Mouse (Mus musculus) forebrain, embryonic 13.5 days (tissue): ENCODE data around the gene Otulin. TPM values are rescaled to one million over a fixed set of nuclear protein-coding genes. Genes with fewer than 3 reads are reported as not detected.

Experiments
- ATAC-seq: fragments of 200-750 bp; cut with Nextera tagmentation; 2 replicates; pipeline ENCODE4 v1.8.0; 2017
- H3K27ac ChIP-seq: fragments of 300-500 bp; sonication (generic); 2 replicates; pipeline ENCODE4 v1.5.1; 2015; ENCODE audit warnings: inconsistent platforms, mild to moderate bottlenecking, moderate library complexity
- H3K27me3 ChIP-seq: fragments of 300-500 bp; sonication (generic); 2 replicates; pipeline ENCODE4 v1.6.1; 2015; ENCODE audit warnings: mild to moderate bottlenecking, inconsistent platforms
- H3K36me3 ChIP-seq: fragments of 300-500 bp; sonication (generic); 2 replicates; pipeline ENCODE4 v1.6.1; 2015; ENCODE audit warnings: mild to moderate bottlenecking, inconsistent platforms; ENCODE audit not compliant: poor library complexity, severe bottlenecking
- H3K4me1 ChIP-seq: fragments of 300-500 bp; sonication (generic); 2 replicates; pipeline ENCODE4 v1.6.1; 2015; ENCODE audit warnings: inconsistent platforms
- H3K4me2 ChIP-seq: fragments of 300-500 bp; sonication (generic); 2 replicates; pipeline ENCODE4 v1.6.1; 2015; ENCODE audit warnings: inconsistent platforms, mild to moderate bottlenecking, moderate library complexity
- H3K4me3 ChIP-seq: fragments of 300-500 bp; sonication (generic); 2 replicates; pipeline ENCODE4 v1.5.1; 2015; ENCODE audit warnings: mild to moderate bottlenecking, inconsistent platforms
- H3K9ac ChIP-seq: fragments of 300-500 bp; sonication (generic); 2 replicates; pipeline ENCODE4 v1.6.1; 2015; ENCODE audit warnings: mild to moderate bottlenecking, inconsistent platforms
- H3K9me3 ChIP-seq: fragments of 300-500 bp; sonication (generic); replicated peaks from 2 replicates; pipeline ENCODE4 v1.6.1; 2016; ENCODE audit warnings: inconsistent platforms
- WGBS: fragments of 180-500 bp; shearing (Covaris S2); methylation state at CpG from one replicate; pipeline ENCODE4 v1.1.7; 2015; 5-methylcytosine and 5-hydroxymethylcytosine counted together
- polyA plus RNA-seq: library from polyadenylated mRNA; unstranded; fragments of >200 nt; fragmentation: Nextera tagmentation; extraction: Ambion mirVana; gene quantifications from 2 replicates; pipeline ENCODE4 v1.2.1, GENCODE M21; 2015

Gene Otulin
- polyA plus RNA-seq, result 26.3 and 29.2 TPM in 2 replicates

- H3K4me3 ChIP-seq, result peak within 1 kb of the TSS; percentile 83
- peak within 1 kb of the TSS; percentile 80 for H3K9ac ChIP-seq
- 9% methylated on average over 40 of the region's 56 CpGs for WGBS
- H3K27ac ChIP-seq, result peak within 1 kb of the TSS; percentile 27; the same call in 1 of the 2 replicates
- no peaks in the 10 kb centered on the region for H3K9me3 ChIP-seq
- peaks cover 11% of the 10 kb centered on the region for H3K36me3 ChIP-seq
- ATAC-seq, result peak; percentile 98
- peaks cover 30% of the 10 kb centered on the region for H3K4me1 ChIP-seq
- peak within 1 kb of the TSS; percentile 88 for H3K4me2 ChIP-seq
- H3K27me3 ChIP-seq, result no peaks in the 10 kb centered on the region
These were observed at the start of gene Otulin for GRCm38 (mm10) chr15:27630601-27631383. Gene Otulin, minus strand, starts transcription at chr15:27630693.

- H3K9ac ChIP-seq, result no peak overlapping the region
- ATAC-seq, result no peak
- H3K27me3 ChIP-seq, result no peaks in the 10 kb centered on the region; the same call in 1 of the 2 replicates
- H3K27ac ChIP-seq, result no peak overlapping the region
- H3K9me3 ChIP-seq, result no peaks in the 10 kb centered on the region
- no peaks in the 10 kb centered on the region for H3K36me3 ChIP-seq
- 87% methylated on average over 9 of the region's 9 CpGs for WGBS
- H3K4me1 ChIP-seq, result peaks cover 16% of the 10 kb centered on the region
- no peak overlapping the region for H3K4me2 ChIP-seq
- no peak overlapping the region for H3K4me3 ChIP-seq
These were observed 48.0 kb upstream of the Otulin start for GRCm38 (mm10) chr15:27678511-27678910.

- 85% methylated on average over 6 of the region's 6 CpGs for WGBS
- no peak for ATAC-seq
- Histone ChIP-seq H3K9me3 (no peaks in the 10 kb centered on the region), H3K4me1 (peaks cover 16% of the 10 kb centered on the region), H3K27me3 (no peaks in the 10 kb centered on the region; the same call in 1 of the 2 replicates), H3K9ac (no peak overlapping the region), H3K4me3 (no peak overlapping the region), H3K27ac (no peak overlapping the region), H3K36me3 (no peaks in the 10 kb centered on the region), H3K4me2 (no peak overlapping the region)
These were observed 47.3 kb upstream of the Otulin start for GRCm38 (mm10) chr15:27677801-27678200.

DNA sequence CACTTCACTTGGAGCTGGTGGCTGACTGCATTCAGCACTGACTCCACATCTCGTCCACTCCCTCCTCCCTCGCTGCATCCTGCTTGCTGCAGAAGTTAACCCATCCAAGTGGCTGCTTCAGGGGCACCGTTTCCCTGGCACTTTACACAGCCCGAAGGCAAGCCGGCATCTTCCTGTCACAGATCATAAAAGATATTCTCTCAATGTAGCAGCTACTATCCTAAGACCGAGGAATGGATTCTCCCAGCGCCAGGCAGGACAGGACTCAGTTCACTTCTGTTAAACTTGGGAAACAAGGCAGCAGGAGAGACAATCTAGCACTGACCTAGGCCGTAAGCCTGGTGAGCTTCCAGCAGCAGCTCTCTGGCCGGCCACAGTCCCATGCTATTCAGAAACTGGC lies 45.7 kb upstream of the Otulin start:
- no peaks in the 10 kb centered on the region; the same call in 1 of the 2 replicates for H3K27me3 ChIP-seq
- no peaks in the 10 kb centered on the region for H3K9me3 ChIP-seq
- no peak overlapping the region; the same call in 1 of the 2 replicates for H3K9ac ChIP-seq
- H3K36me3 ChIP-seq, result no peaks in the 10 kb centered on the region
- WGBS, result 47% methylated on average over 9 of the region's 9 CpGs
- H3K4me1 ChIP-seq, result peaks cover 21% of the 10 kb centered on the region
- H3K4me2 ChIP-seq, result no peak overlapping the region
- no peak for ATAC-seq
- peak overlapping the region; percentile 44 for H3K27ac ChIP-seq
- no peak overlapping the region for H3K4me3 ChIP-seq

DNA sequence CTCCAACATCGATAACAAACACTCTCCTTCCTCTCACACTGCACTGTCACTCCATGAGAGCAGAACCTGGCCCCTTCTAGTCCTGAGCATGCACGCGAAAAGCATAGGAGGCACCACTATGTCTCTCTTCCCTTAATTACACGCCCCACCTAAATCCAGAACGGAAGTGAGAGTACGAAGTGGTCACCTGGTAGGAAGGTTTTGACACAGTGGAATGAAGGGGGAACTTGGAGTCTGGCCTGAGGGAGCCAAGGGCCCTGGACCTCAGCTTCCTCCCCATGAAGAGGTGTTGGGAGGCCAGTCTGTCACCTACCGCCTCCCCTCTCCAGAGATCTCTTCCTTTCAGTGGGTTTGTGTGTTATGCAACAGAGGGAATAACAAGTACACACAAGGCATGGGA lies 44.6 kb upstream of the Otulin start:
- no peak overlapping the region for H3K9ac ChIP-seq
- no peaks in the 10 kb centered on the region for H3K36me3 ChIP-seq
- no peak overlapping the region for H3K4me3 ChIP-seq
- WGBS, result 90% methylated on average over 7 of the region's 7 CpGs
- ATAC-seq, result no peak
- no peaks in the 10 kb centered on the region for H3K27me3 ChIP-seq
- no peak overlapping the region for H3K4me2 ChIP-seq
- peaks cover 16% of the 10 kb centered on the region for H3K4me1 ChIP-seq
- H3K27ac ChIP-seq, result no peak overlapping the region
- H3K9me3 ChIP-seq, result no peaks in the 10 kb centered on the region

DNA sequence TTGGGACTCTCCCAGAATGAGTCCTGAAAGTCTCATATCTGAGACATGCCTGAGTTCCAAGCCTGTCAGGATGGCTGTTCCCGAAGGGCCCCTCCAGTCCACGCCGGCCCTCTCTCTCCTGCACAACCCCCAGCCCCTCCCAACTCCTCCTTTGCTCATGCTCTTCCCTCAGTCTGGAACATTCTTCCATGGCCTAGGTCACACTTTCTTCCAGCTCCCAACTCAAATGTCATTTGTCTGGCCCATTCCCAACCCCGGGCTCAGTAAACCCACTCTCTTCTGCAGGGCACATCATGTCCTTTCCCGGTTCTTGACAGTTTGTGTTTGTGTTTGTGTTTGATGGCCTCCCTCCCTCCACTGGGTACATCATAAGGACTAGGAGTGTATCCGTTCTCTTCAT lies 43.5 kb upstream of the Otulin start:
- Histone ChIP-seq H3K4me2 (no peak overlapping the region), H3K9me3 (no peaks in the 10 kb centered on the region), H3K27me3 (no peaks in the 10 kb centered on the region), H3K4me1 (peaks cover 16% of the 10 kb centered on the region), H3K36me3 (no peaks in the 10 kb centered on the region), H3K4me3 (no peak overlapping the region), H3K27ac (no peak overlapping the region), H3K9ac (no peak overlapping the region)
- 89% methylated on average over 6 of the region's 6 CpGs for WGBS
- no peak for ATAC-seq

GRCm38 (mm10) chr15:27673151-27673550 lies 42.7 kb upstream of the Otulin start:
- 96% methylated on average over 6 of the region's 6 CpGs for WGBS

DNA sequence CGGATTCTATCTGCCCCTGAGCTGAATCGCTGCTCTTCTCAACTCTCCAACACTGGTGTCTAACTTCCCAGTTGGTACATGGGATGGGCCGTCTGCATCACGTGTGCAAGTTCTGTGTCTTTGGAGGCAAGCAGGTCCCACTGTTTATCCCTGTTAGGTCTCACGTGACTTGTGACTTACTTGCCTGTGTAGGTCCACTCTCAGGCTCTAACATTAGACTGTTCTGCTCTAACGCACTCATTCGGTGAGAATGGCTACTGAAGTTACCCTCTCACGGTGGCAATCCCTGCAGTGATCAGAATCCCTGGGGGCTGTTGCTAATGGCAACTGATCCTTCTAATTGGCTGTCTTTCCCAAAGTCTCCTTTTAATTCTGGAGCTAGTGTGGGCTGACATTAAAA lies 41.8 kb upstream of the Otulin start:
- ATAC-seq, result no peak

More at GRCm38 (mm10) chr15:27673151-27673550, 42.7 kb upstream of the Otulin start:
- Histone ChIP-seq H3K4me2 (no peak overlapping the region), H3K4me3 (no peak overlapping the region), H3K27me3 (no peaks in the 10 kb centered on the region), H3K36me3 (no peaks in the 10 kb centered on the region), H3K9ac (no peak overlapping the region), H3K4me1 (peaks cover 16% of the 10 kb centered on the region), H3K27ac (no peak overlapping the region), H3K9me3 (no peaks in the 10 kb centered on the region)
- no peak for ATAC-seq

DNA sequence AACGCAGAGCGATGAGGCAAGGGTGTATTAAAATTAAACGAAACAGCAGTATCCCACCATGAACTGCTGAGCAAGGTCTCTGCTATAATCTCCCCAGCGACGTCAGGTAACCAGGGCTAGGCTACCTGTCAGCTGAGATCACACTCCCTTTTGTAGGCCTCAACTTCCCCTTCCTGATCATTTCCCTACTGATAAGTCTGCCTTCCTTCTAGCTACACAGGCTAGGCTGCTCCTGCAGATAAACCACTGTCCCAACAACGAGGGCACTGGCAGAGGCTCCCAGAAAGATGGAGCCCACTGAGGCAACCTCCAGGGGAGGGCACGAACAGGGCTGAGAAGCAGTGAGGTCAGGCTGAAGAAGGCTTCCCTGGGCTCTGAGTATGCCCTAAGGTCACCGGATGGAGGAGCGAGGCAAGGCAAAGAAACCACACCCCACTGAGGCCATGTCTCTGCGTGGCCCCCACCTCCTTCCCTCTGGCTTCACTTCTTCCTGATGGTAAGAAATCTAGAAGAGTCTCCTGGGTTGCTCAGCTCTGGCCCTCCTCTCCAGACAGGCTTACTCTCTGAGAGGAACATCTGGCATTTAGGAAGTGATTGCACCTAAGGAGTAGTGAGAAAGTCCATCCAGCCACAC lies 41.2 kb upstream of the Otulin start:
- H3K4me2 ChIP-seq, result no peak overlapping the region
- peaks cover 16% of the 10 kb centered on the region for H3K4me1 ChIP-seq
- no peaks in the 10 kb centered on the region for H3K9me3 ChIP-seq
- no peak overlapping the region for H3K9ac ChIP-seq
- no peaks in the 10 kb centered on the region for H3K27me3 ChIP-seq
- no peak overlapping the region for H3K27ac ChIP-seq
- H3K36me3 ChIP-seq, result no peaks in the 10 kb centered on the region
- no peak for ATAC-seq
- 92% methylated on average over 10 of the region's 10 CpGs for WGBS
- H3K4me3 ChIP-seq, result no peak overlapping the region

More for the DNA sequence above, 41.8 kb upstream of the Otulin start:
- H3K27me3 ChIP-seq, result no peaks in the 10 kb centered on the region
- no peak overlapping the region for H3K4me3 ChIP-seq
- H3K27ac ChIP-seq, result no peak overlapping the region
- H3K4me2 ChIP-seq, result no peak overlapping the region
- no peaks in the 10 kb centered on the region for H3K36me3 ChIP-seq
- WGBS, result 38% methylated on average over 8 of the region's 8 CpGs
- H3K4me1 ChIP-seq, result peaks cover 16% of the 10 kb centered on the region
- no peaks in the 10 kb centered on the region for H3K9me3 ChIP-seq
- no peak overlapping the region for H3K9ac ChIP-seq

- H3K27me3 ChIP-seq, result no peaks in the 10 kb centered on the region
- no peaks in the 10 kb centered on the region for H3K9me3 ChIP-seq
- H3K27ac ChIP-seq, result no peak overlapping the region
- no peak for ATAC-seq
- peaks cover 8% of the 10 kb centered on the region for H3K4me1 ChIP-seq
- H3K36me3 ChIP-seq, result no peaks in the 10 kb centered on the region
- H3K9ac ChIP-seq, result no peak overlapping the region
- 84% methylated on average over 8 of the region's 8 CpGs for WGBS
- no peak overlapping the region for H3K4me3 ChIP-seq
- H3K4me2 ChIP-seq, result no peak overlapping the region
These were observed 40.2 kb upstream of the Otulin start for GRCm38 (mm10) chr15:27670708-27671107.

- H3K27ac ChIP-seq, result no peak overlapping the region
- H3K27me3 ChIP-seq, result no peaks in the 10 kb centered on the region
- H3K4me1 ChIP-seq, result peaks cover 12% of the 10 kb centered on the region
- no peak overlapping the region for H3K4me2 ChIP-seq
- H3K9ac ChIP-seq, result no peak overlapping the region
- no peak for ATAC-seq
- whole genome bisulfite sequencing, result 96% methylated on average over 12 of the region's 12 CpGs
- no peaks in the 10 kb centered on the region for H3K9me3 ChIP-seq
- H3K36me3 ChIP-seq, result no peaks in the 10 kb centered on the region
- H3K4me3 ChIP-seq, result no peak overlapping the region
These were observed 39.5 kb upstream of the Otulin start for GRCm38 (mm10) chr15:27669931-27670411.

- ATAC-seq, result no peak
- H3K4me1 ChIP-seq, result peaks cover 12% of the 10 kb centered on the region
- no peak overlapping the region for H3K27ac ChIP-seq
- no peak overlapping the region for H3K4me3 ChIP-seq
- no peak overlapping the region for H3K9ac ChIP-seq
- H3K4me2 ChIP-seq, result no peak overlapping the region
- H3K36me3 ChIP-seq, result no peaks in the 10 kb centered on the region
- no peaks in the 10 kb centered on the region for H3K9me3 ChIP-seq
- 84% methylated on average over 4 of the region's 4 CpGs for WGBS
- no peaks in the 10 kb centered on the region for H3K27me3 ChIP-seq
These were observed 38.8 kb upstream of the Otulin start for GRCm38 (mm10) chr15:27669276-27669675.
